Mouse (Mus musculus) C2C12 (cell line): ENCODE data around the gene Smap1. TPM values are rescaled to one million over a fixed set of nuclear protein-coding genes. Genes with fewer than 3 reads are reported as not detected.

Experiments
- H3K27me3 ChIP-seq: one replicate; pipeline ENCODE4 v1.6.1; 2011; ENCODE audit not compliant: control insufficient read depth, insufficient read depth, insufficient read length
- H3K36me3 ChIP-seq: one replicate; pipeline ENCODE4 v1.6.1; 2011; ENCODE audit not compliant: control insufficient read depth, insufficient read depth
- H3K4me3 ChIP-seq: one replicate; pipeline ENCODE4 v1.5.1; 2011; ENCODE audit warnings: mild to moderate bottlenecking, control low read depth; ENCODE audit not compliant: poor library complexity, insufficient read depth, severe bottlenecking
- H3K79me2 ChIP-seq: one replicate; pipeline ENCODE4 v1.6.1; 2011; ENCODE audit not compliant: control insufficient read depth, insufficient read depth
- H3K79me3 ChIP-seq: one replicate; pipeline ENCODE4 v1.6.1; 2011; ENCODE audit warnings: low read depth, control low read depth
- H3ac ChIP-seq: one replicate; pipeline ENCODE3; 2011; ENCODE audit warnings: low read depth; ENCODE audit not compliant: control insufficient read depth, insufficient read length
- CEBPB ChIP-seq: IDR thresholded peaks from one replicate; pipeline ENCODE4 v1.6.1; 2011; ENCODE audit warnings: low read depth, mild to moderate bottlenecking, control low read depth, moderate library complexity
- CTCF ChIP-seq: IDR thresholded peaks from one replicate; pipeline ENCODE4 v1.5.1; 2011; ENCODE audit not compliant: control insufficient read depth, insufficient read depth, insufficient read length
- FOSL1 ChIP-seq: IDR thresholded peaks from one replicate; pipeline ENCODE4 v1.8.0; 2011; ENCODE audit warnings: mild to moderate bottlenecking, low read length; ENCODE audit not compliant: poor library complexity, insufficient read depth, severe bottlenecking
- MAX ChIP-seq: IDR thresholded peaks from one replicate; pipeline ENCODE4 v1.6.1; 2011; ENCODE audit warnings: mild to moderate bottlenecking, control low read depth
- MYOD1 ChIP-seq: IDR thresholded peaks from one replicate; pipeline ENCODE4 v1.6.1; 2011; ENCODE audit warnings: low read depth; ENCODE audit not compliant: control insufficient read depth, insufficient read length
- MYOG ChIP-seq: IDR thresholded peaks from one replicate; pipeline ENCODE4 v1.6.1; 2011; ENCODE audit not compliant: control insufficient read depth, insufficient read length; ENCODE audit errors: extremely low read depth
- USF1 ChIP-seq: IDR thresholded peaks from one replicate; pipeline ENCODE4 v1.6.1; 2011; ENCODE audit warnings: low read depth, mild to moderate bottlenecking, control low read depth, moderate library complexity
- polyA plus RNA-seq: library from polyadenylated mRNA; unstranded; fragments of >200 nt; fragmentation: generic; extraction: Trizol; gene quantifications from one replicate; pipeline ENCODE4 v1.2.1, GENCODE M21; 2012; ENCODE audit warnings: missing spikeins

Smap1 gene
- polyA plus RNA-seq, 1 experiment = 23.0 TPM

- H3K4me3 ChIP-seq = no peak overlapping the region
- H3K79me2 ChIP-seq = no peaks in the 10 kb centered on the region
- H3K27me3 ChIP-seq = no peaks in the 10 kb centered on the region
- TF ChIP-seq FOSL1 (no peak), MYOG (no peak), USF1 (no peak), CTCF (no peak), CEBPB (no peak), MYOD1 (no peak), MAX (no peak)
- no peaks in the 10 kb centered on the region for H3K79me3 ChIP-seq
- no peaks in the 10 kb centered on the region for H3K36me3 ChIP-seq
- no peak overlapping the region for H3ac ChIP-seq
Measured at GRCm38 (mm10) chr1:23958668-23959414, 36.7 kb upstream of the Smap1 start.

GRCm38 (mm10) chr1:23958101-23958500, 36.0 kb upstream of the Smap1 start:
- Histone ChIP-seq H3K4me3 (no peak overlapping the region), H3K27me3 (no peaks in the 10 kb centered on the region), H3K79me2 (no peaks in the 10 kb centered on the region), H3K79me3 (no peaks in the 10 kb centered on the region), H3K36me3 (no peaks in the 10 kb centered on the region), H3ac (no peak overlapping the region)
- TF ChIP-seq MYOG = no peak
- no peak for TF ChIP-seq MAX
- no peak for TF ChIP-seq MYOD1
- TF ChIP-seq CEBPB = no peak
- TF ChIP-seq FOSL1 = no peak

- no peaks in the 10 kb centered on the region for H3K79me3 ChIP-seq
- no peaks in the 10 kb centered on the region for H3K79me2 ChIP-seq
- no peak overlapping the region for H3ac ChIP-seq
- no peaks in the 10 kb centered on the region for H3K36me3 ChIP-seq
- TF ChIP-seq CTCF (no peak), MAX (no peak), MYOG (no peak), USF1 (no peak), FOSL1 (no peak), CEBPB (no peak), MYOD1 (no peak)
- no peaks in the 10 kb centered on the region for H3K27me3 ChIP-seq
- no peak overlapping the region for H3K4me3 ChIP-seq
Measured at GRCm38 (mm10) chr1:23955539-23955938, 33.4 kb upstream of the Smap1 start.

DNA sequence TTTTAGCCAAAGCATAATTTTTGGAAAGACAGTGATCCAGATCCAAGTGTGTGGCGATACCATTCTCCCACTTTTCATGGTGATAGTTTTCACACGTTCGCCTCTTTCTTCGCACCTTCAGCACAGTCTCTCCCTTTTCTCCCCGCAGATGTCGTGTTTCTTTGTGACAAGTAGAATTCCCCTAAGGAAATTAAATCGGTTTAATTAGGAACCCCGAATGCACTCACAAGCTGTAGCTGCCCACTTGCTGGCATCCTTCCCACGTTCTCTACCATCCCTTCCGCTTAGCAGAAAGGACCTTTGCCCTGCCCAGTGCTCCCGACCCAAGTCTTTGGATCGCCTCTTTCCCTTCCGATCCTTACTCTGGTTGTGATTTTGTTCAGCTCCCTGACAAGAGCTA, 31.8 kb upstream of the Smap1 start:
- no peaks in the 10 kb centered on the region for H3K79me3 ChIP-seq
- TF ChIP-seq MAX = no peak
- TF ChIP-seq CTCF = no peak
- no peak for TF ChIP-seq MYOG
- TF ChIP-seq USF1 = no peak
- no peak for TF ChIP-seq FOSL1
- no peak for TF ChIP-seq MYOD1
- TF ChIP-seq CEBPB = no peak
- no peaks in the 10 kb centered on the region for H3K27me3 ChIP-seq

DNA sequence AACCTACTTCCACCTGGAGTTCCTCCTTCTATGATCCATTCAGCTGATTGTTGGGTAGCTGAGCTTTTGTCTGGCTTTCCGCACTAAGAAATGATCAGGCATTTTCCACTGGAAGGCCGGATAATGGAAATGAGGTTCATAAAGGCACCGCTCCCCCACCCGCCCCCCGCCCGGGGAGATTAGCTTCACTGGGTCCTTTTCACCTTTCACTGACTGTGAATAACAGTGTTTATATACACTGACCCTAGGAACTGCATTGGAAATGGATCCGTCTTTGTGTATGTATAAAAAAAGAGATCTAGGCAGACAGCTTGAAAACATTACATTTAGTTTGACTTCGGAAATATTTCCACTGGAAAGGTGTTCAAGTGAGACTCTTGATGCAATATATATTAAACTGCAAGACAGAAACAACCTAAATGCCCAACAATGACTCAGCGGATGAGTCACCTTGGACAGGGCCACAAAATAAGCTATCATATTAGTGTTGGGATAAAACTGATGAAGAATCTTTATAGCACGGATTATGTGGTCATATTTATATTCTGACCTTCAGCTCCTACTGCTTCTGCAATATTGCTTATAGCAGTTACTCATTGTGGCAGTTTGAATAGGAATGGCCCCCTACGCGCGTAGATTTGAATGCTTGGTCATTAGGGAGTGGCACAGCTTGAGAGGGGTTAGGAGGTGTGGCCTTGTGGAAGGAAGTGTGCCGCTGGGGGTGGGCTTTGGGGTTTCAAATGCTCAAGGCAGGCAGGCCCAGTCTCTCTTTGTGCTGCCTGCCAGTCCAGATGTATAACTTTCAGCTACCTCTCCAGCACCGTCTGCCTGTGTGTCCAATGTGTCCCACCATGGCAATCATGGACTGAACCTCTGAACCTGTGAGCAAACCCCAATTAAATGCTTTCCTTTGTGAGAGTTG, 26.9 kb upstream of the Smap1 start:
- Histone ChIP-seq H3K4me3 (no peak overlapping the region), H3K36me3 (no peaks in the 10 kb centered on the region), H3ac (no peak overlapping the region), H3K79me2 (no peaks in the 10 kb centered on the region), H3K27me3 (no peaks in the 10 kb centered on the region), H3K79me3 (no peaks in the 10 kb centered on the region)
- no peak for TF ChIP-seq MYOG
- peak; percentile 71 for TF ChIP-seq FOSL1

More for the DNA sequence above, 31.8 kb upstream of the Smap1 start:
- Histone ChIP-seq H3ac (no peak overlapping the region), H3K4me3 (no peak overlapping the region), H3K36me3 (no peaks in the 10 kb centered on the region), H3K79me2 (no peaks in the 10 kb centered on the region)

DNA sequence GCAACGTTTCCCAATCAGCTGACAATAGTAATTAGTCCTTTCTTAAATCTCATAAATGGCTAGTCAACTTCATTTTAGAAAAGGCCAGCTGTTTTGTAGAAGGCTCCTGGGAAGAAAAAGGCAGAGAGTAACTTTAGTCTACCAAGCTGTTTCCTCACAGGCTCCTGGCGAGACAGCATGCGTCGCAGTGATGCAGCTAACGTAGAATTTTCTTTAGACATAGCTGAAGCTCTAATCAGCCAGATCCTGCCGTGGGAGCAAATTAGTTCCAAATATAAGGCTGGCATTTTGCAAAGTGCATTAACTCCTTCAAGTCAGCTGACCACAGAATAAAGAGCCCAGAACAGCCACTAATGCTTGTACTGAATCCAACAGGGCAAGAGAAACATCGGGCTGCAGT, 26.2 kb upstream of the Smap1 start:
- Histone ChIP-seq H3K79me2 (no peaks in the 10 kb centered on the region), H3K27me3 (no peaks in the 10 kb centered on the region), H3ac (no peak overlapping the region), H3K4me3 (no peak overlapping the region), H3K79me3 (no peaks in the 10 kb centered on the region), H3K36me3 (no peaks in the 10 kb centered on the region)
- TF ChIP-seq MYOG (no peak), CTCF (no peak), MAX (no peak), CEBPB (no peak), FOSL1 (no peak), USF1 (no peak)
